Mouse (Mus musculus) CD8-positive naive resting alpha-beta T cell, adult 2 months (primary cell): ENCODE data around the gene Ascl1.

Experiments used
- DNase-seq, 2 experiments: peaks; one replicate each; pipeline ENCODE4 v3.0.0; 2022; ENCODE audit warnings: low read depth in 2 of 2, low spot score in 2 of 2

Gene Ascl1

GRCm38 (mm10) chr10:87493576-87493975 lies at the start of gene Ascl1:
TSS of gene Ascl1 (minus strand) at chr10:87493660.
- DNase-seq, result no peak

GRCm38 (mm10) chr10:87534172-87534571 lies 40.7 kb upstream of the Ascl1 start:
- no peak for DNase-seq

- DNase-seq, result no peak
These were observed 28.2 kb upstream of the Ascl1 start, which contains the start of gene Pah for GRCm38 (mm10) chr10:87521646-87522045. TSS of gene Pah (plus strand) at chr10:87521795.

GRCm38 (mm10) chr10:87520401-87521116 lies 27.1 kb upstream of the Ascl1 start:
- DNase-seq, result no peak

GRCm38 (mm10) chr10:87518585-87518984 lies 25.1 kb upstream of the Ascl1 start:
- no peak for DNase-seq

GRCm38 (mm10) chr10:87513052-87513451 lies 19.6 kb upstream of the Ascl1 start:
- no peak for DNase-seq

- DNase-seq, result no peak
These were observed 15.1 kb upstream of the Ascl1 start for GRCm38 (mm10) chr10:87508581-87508980.

GRCm38 (mm10) chr10:87503946-87504345 lies 10.5 kb upstream of the Ascl1 start:
- DNase-seq, result no peak

GRCm38 (mm10) chr10:87502283-87502682 lies 8.8 kb upstream of the Ascl1 start:
- DNase-seq, result no peak

GRCm38 (mm10) chr10:87501659-87502042 lies 8.2 kb upstream of the Ascl1 start:
- DNase-seq, result no peak

GRCm38 (mm10) chr10:87500926-87501658 lies 7.6 kb upstream of the Ascl1 start:
- no peak for DNase-seq

- no peak for DNase-seq
These were observed 3.6 kb upstream of the Ascl1 start for GRCm38 (mm10) chr10:87497056-87497455.

- DNase-seq, result no peak
These were observed 1.1 kb upstream of the Ascl1 start for GRCm38 (mm10) chr10:87494596-87494995.

GRCm38 (mm10) chr10:87494176-87494575 lies 716 bp upstream of the Ascl1 start:
- DNase-seq, result no peak

GRCm38 (mm10) chr10:87492661-87493551 lies 554 bp downstream of the Ascl1 start:
- no peak for DNase-seq

- no peak for DNase-seq
These were observed 1.2 kb downstream of the Ascl1 start for GRCm38 (mm10) chr10:87492332-87492660.

GRCm38 (mm10) chr10:87491485-87492040 lies 1.9 kb downstream of the Ascl1 start:
- no peak for DNase-seq

GRCm38 (mm10) chr10:87490328-87490727 lies 3.1 kb downstream of the Ascl1 start:
- DNase-seq, result no peak

GRCm38 (mm10) chr10:87489246-87490009 lies 4.0 kb downstream of the Ascl1 start:
- DNase-seq, result no peak

GRCm38 (mm10) chr10:87488429-87489145 lies 4.9 kb downstream of the Ascl1 start:
- DNase-seq, result no peak
